Mouse (Mus musculus): ENCODE measurements around the gene Vps35l.

DNA sequence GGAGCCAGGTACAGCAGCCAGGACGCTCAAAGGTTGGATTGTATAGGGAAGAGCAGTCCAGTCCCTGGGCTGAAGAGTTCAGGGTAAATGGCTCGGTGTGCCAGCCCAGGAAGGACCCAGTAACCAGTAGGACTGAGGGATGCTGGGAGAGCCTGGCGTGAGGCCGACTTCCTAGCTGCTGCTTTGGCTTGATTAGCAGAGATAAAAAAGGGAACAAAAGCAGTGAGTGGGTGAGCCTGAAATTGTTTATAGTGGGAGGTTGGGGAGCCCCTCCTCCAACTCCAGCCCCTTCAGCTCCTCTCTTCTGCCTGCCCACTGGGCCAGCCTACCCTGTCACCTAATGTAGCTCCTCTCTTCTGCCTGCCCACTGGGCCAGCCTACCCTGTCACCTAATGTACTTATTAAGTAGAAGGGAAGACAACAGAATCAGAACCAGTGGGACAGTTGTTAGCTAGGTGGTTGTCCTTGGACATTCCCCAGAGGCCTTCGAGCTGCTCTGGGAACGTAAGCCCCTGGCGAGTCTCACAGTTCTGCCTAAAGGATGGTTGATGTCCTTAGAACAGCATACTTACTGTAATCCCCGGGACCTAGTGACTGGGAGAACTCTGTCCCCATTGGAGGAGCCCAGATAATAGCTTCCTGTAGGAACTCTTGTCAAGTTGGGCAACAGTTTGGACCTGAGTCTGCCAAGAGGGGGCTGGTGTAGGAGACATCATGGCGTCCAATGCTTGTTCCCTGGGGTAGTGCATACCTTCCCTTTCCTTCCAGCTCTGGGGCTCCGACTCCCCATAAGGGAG is 37.8 kb downstream of the Vps35l start:
- TF ChIP-seq GATA1 (IDR thresholded peaks at IDR 0.05; ENCODE audit: low read length) (no peak), TAL1 (IDR thresholded peaks at IDR 0.05; ENCODE audit: low read length) (no peak)

Measured in erythroblast, embryonic 14.5 days (primary cell).